Comparison of ENCODE assay signal across 22 mouse cellular contexts in the genomic region with DNA sequence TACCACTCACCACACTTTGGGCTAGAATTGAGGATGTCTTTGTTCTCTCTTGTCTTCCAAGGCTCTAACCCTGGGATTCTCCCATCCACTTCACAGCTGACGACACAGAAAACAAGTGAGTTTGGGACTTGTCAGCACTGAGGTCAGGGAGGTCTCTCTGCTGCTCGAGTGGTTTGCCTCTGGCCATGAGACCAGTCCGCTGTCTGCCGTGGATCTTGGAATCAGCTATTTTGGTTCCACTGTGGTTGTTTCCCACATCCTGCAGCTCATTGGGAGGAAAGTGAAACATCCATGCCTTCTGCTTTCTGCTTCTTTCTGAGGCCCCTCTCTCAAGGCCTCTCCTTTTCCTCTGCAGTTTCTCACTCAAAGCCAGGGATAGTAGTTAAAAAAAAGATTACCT. TPM values are rescaled to one million over a fixed set of nuclear protein-coding genes. Genes with fewer than 3 reads are reported as not detected.
DNase-seq lines count a peak whose midpoint lies in the region; ATAC-seq and TF ChIP-seq lines count a peak whose summit lies in the region.
"Had no signal": no experiment of that assay in that cellular context is flagged by ENCODE, and none has a peak within 500 bp of the region (broad histone marks: within the 10 kb centered on the region; RNA-seq: fewer than 3 reads in every experiment).

No protein-coding gene starts in this region.

- no peaks in the 10 kb centered on the region for H3K36me3 ChIP-seq in heart, adult 2 months (ENCODE audit: control insufficient read depth, insufficient read depth, low read length)
- H3K36me3 ChIP-seq: forebrain, embryonic 10.5 days; heart, embryonic 12.5 days; hindbrain, embryonic 10.5 days had no signal

- no peak for TF ChIP-seq POLR2A in heart, adult 2 months (IDR thresholded peaks at IDR 0.05; ENCODE audit: insufficient read depth, low read depth, low read length)

- WGBS in heart, adult 2 months, result 36% methylated on average over 4 of the region's 4 CpGs

- peak; percentile 13 for DNase-seq in heart, adult 8-10 months (ENCODE audit: low spot score)
- DNase-seq in heart, adult 2 months, result no peak
- DNase-seq in layer of hippocampus, adult 9-11 months, result peak; percentile 48
- no peak for DNase-seq in layer of hippocampus, adult 18-20 months (ENCODE audit: low spot score in 2 of 2)
- peak; percentile 8 for DNase-seq in fibroblast of lung, adult 2 months (ENCODE audit: low read depth)
- no peak for DNase-seq in adrenal gland, adult 8-10 months
- DNase-seq: adrenal gland, postnatal 10 days; cerebellum, adult 11-12 months; cerebellum, adult 9-10 months; cerebellum, postnatal 25 days; gastrocnemius, adult 2 months; gastrocnemius, postnatal 25 days had no signal

- no peak overlapping the region for H3K27ac ChIP-seq in heart, adult 2 months
- H3K27ac ChIP-seq: forebrain, embryonic 10.5 days; gastrocnemius, adult 2 months; hindbrain, embryonic 10.5 days; hindbrain, embryonic 14.5 days had no signal

- H3K4me3 ChIP-seq in heart, adult 2 months, result no peak overlapping the region
- H3K4me3 ChIP-seq: forebrain, embryonic 10.5 days; gastrocnemius, adult 2 months; heart, embryonic 12.5 days; hindbrain, embryonic 10.5 days had no signal

- no peak for TF ChIP-seq CTCF in heart, adult 2 months (IDR thresholded peaks at IDR 0.05)

- ATAC-seq in erythroid progenitor cell, adult 5-6 weeks (replicated peaks; ENCODE audit: low FRiP score, poor library complexity, severe bottlenecking), result no peak
- ATAC-seq: forebrain, embryonic 14.5 days; intestine, embryonic 16.5 days had no signal

- no peaks in the 10 kb centered on the region for H3K4me1 ChIP-seq in heart, adult 2 months (ENCODE audit: control insufficient read depth, insufficient read depth, low read length)
- H3K4me1 ChIP-seq: forebrain, embryonic 10.5 days; heart, embryonic 12.5 days; hindbrain, embryonic 10.5 days had no signal

- TF ChIP-seq EP300 in heart, adult 2 months (IDR thresholded peaks at IDR 0.05; ENCODE audit: insufficient read depth, low read depth, low read length), result no peak

- no peaks in the 10 kb centered on the region for H3K27me3 ChIP-seq in heart, adult 2 months (ENCODE audit: control insufficient read depth, insufficient read depth, low read length)
- H3K27me3 ChIP-seq: heart, embryonic 12.5 days had no signal

- H3K79me2 ChIP-seq in heart, adult 2 months (replicated peaks; ENCODE audit: control insufficient read depth, insufficient read depth, low read length), result no peaks in the 10 kb centered on the region

- intact Hi-C loops in heart, adult 2 months (cut with DNase I), result no loop called here

- H3K9ac ChIP-seq in heart, adult 2 months (ENCODE audit: low read depth, low read length), result no peak overlapping the region
- H3K9ac ChIP-seq: heart, embryonic 12.5 days; hindbrain, embryonic 14.5 days had no signal

RNA-seq across cellular contexts. Expression of a gene that starts 9.3 kb away (rescaled TPM):
- total RNA-seq in heart, adult 8-10 months (2022), result 1 to 10 TPM in 1 of 4 experiments, under 1 TPM in 3; 0.78 to 3.2 (median 0.90) TPM
- total RNA-seq in heart, adult 2 months (2021), result 1 to 10 TPM; 1.5 to 1.6 TPM
- 0.91 and 1.2 TPM in 2 replicates for polyA plus RNA-seq in heart, adult 2 months (2012; rRNA removed)
- total RNA-seq in layer of hippocampus, adult 18-20 months (2021), result not detected
- 2.9 and 3.8 TPM in 2 replicates for total RNA-seq in erythroid progenitor cell, adult 5-6 weeks (2015; ENCODE audit: low replicate concordance)
- total RNA-seq in erythroid progenitor cell, adult 5-6 weeks (2017; ENCODE audit: low replicate concordance), result 3.9 and 5.6 TPM in 2 replicates
- 1 to 10 TPM in 1 of 4 experiments, under 1 TPM in 3; 0.58 to 1.2 (median 0.76) TPM for total RNA-seq in adrenal gland, adult 8-10 months (2022)
- total RNA-seq: ES-E14; granulocyte monocyte progenitor cell, adult 5-6 weeks had no signal
- polyA plus RNA-seq: embryonic facial prominence, embryonic 11.5 days had no signal

Comparison
In these comparisons a context has a peak if more than half of its experiments do, and no peak if none do; other contexts are left out.
1. DNase-seq: peak in heart, adult 8-10 months (single experiment), layer of hippocampus, adult 9-11 months (single experiment) and fibroblast of lung, adult 2 months (single experiment); none in heart, adult 2 months (0 of 2), layer of hippocampus, adult 18-20 months (0 of 2) and adrenal gland, adult 8-10 months (single experiment).